Mouse (Mus musculus) CH12.LX (cell line): ENCODE measurements around the gene Fam221a. TPM values are rescaled to one million over a fixed set of nuclear protein-coding genes. Genes with fewer than 3 reads are reported as not detected.

Experiments used
- DNase-seq: peaks from one replicate; pipeline ENCODE4 v3.0.0-alpha.2; 2013; ENCODE audit errors: extremely low read depth
- H3K27ac ChIP-seq: 2 replicates; pipeline ENCODE4 v1.5.1; 2012; ENCODE audit warnings: low read depth, mild to moderate bottlenecking, control low read depth, moderate library complexity; ENCODE audit not compliant: insufficient read depth
- H3K27me3 ChIP-seq: replicated peaks from 2 replicates; pipeline ENCODE3; 2012; ENCODE audit warnings: inconsistent platforms
- H3K36me3 ChIP-seq, 2 experiments: replicated peaks in 1 of 2; 2 replicates each; pipeline versions ENCODE3 to v1.6.1; 2012; ENCODE audit warnings: inconsistent platforms in 1 of 2, low read length in 1 of 2, mild to moderate bottlenecking in 1 of 2, mixed read lengths in 1 of 2, moderate library complexity in 1 of 2; ENCODE audit not compliant: control insufficient read depth in 1 of 2, insufficient read depth in 1 of 2
- H3K4me1 ChIP-seq, 2 experiments: 2 replicates each; pipeline ENCODE4 v1.6.1; 2012; ENCODE audit warnings: inconsistent platforms in 1 of 2, moderate library complexity in 1 of 2; ENCODE audit not compliant: insufficient read depth in 2 of 2, control insufficient read depth in 1 of 2
- H3K4me2 ChIP-seq: 2 replicates; pipeline ENCODE4 v1.6.1; 2012; ENCODE audit warnings: low read depth, mild to moderate bottlenecking, control low read depth; ENCODE audit not compliant: poor library complexity, insufficient read depth, severe bottlenecking
- H3K4me3 ChIP-seq, 3 experiments: fragments of 150-350 bp in 1 of 3; sonication (generic) in 1 of 3; replicated peaks in 1 of 3; 2 replicates each; pipeline versions ENCODE3 to v1.5.1; 2011 to 2012; ENCODE audit warnings: low read depth in 2 of 3, low read length in 2 of 3, mild to moderate bottlenecking in 2 of 3, moderate library complexity in 2 of 3, control low read depth in 1 of 3, improper control_type of control experiment in 1 of 3, inconsistent platforms in 1 of 3, mixed read lengths in 1 of 3; ENCODE audit not compliant: poor library complexity in 1 of 3
- H3K79me2 ChIP-seq: replicated peaks from 2 replicates; pipeline ENCODE4 v1.6.1; 2012; ENCODE audit warnings: mild to moderate bottlenecking, moderate library complexity; ENCODE audit not compliant: control insufficient read depth, poor library complexity, insufficient read depth, severe bottlenecking; ENCODE audit errors: extremely low read depth
- H3K9ac ChIP-seq: 2 replicates; pipeline ENCODE4 v1.6.1; 2012; ENCODE audit warnings: low read depth, mild to moderate bottlenecking, control low read depth, moderate library complexity; ENCODE audit not compliant: insufficient read depth
- H3K9me3 ChIP-seq: replicated peaks from 2 replicates; pipeline ENCODE3; 2012; ENCODE audit warnings: low read length, inconsistent platforms, mixed read lengths
- BHLHE40 ChIP-seq: IDR thresholded peaks from 2 replicates; pipeline ENCODE4 v1.6.1; 2011; ENCODE audit warnings: mild to moderate bottlenecking, low read depth, low read length, improper control_type of control experiment
- IRF4 ChIP-seq: IDR thresholded peaks from 2 replicates; pipeline ENCODE4 v1.6.1; 2014; ENCODE audit warnings: low read depth, mild to moderate bottlenecking, inconsistent platforms, low read length, improper control_type of control experiment
- JUN ChIP-seq: IDR thresholded peaks from 2 replicates; pipeline ENCODE4 v1.6.1; 2011; ENCODE audit warnings: low read depth, mild to moderate bottlenecking, low read length, improper control_type of control experiment, moderate library complexity; ENCODE audit not compliant: insufficient read depth
- JUND ChIP-seq: conservative IDR thresholded peaks from 2 replicates; pipeline ENCODE4 v1.6.1; 2011; ENCODE audit warnings: low read depth, low read length, improper control_type of control experiment
- MAZ ChIP-seq: IDR thresholded peaks from 2 replicates; pipeline ENCODE4 v1.6.1; 2012; ENCODE audit warnings: low read depth, mild to moderate bottlenecking, inconsistent platforms, low read length, improper control_type of control experiment, moderate library complexity
- MXI1 ChIP-seq: IDR thresholded peaks from 2 replicates; pipeline ENCODE4 v1.6.1; 2011; ENCODE audit warnings: mild to moderate bottlenecking, low read depth, low read length, improper control_type of control experiment
- MYC ChIP-seq: IDR thresholded peaks from 2 replicates; pipeline ENCODE4 v1.6.1; 2011; ENCODE audit warnings: low read depth, mild to moderate bottlenecking, improper control_type of control experiment, low read length
- NRF1 ChIP-seq: IDR thresholded peaks from 2 replicates; pipeline ENCODE4 v1.6.1; 2014; ENCODE audit warnings: low read depth, mild to moderate bottlenecking, inconsistent platforms, low read length, improper control_type of control experiment, moderate library complexity
- UBTF ChIP-seq: IDR thresholded peaks from 2 replicates; pipeline ENCODE4 v1.6.1; 2012; ENCODE audit warnings: low read depth, mild to moderate bottlenecking, inconsistent platforms, low read length, improper control_type of control experiment, moderate library complexity
- ZC3H11A ChIP-seq: IDR thresholded peaks from 2 replicates; pipeline ENCODE4 v1.6.1; 2012; ENCODE audit warnings: low read depth, mild to moderate bottlenecking, inconsistent platforms, low read length, improper control_type of control experiment
- ZKSCAN1 ChIP-seq: IDR thresholded peaks from 2 replicates; pipeline ENCODE4 v1.6.1; 2012; ENCODE audit warnings: low read depth, inconsistent platforms, low read length, improper control_type of control experiment, borderline replicate concordance
- ZNF384 ChIP-seq: IDR thresholded peaks from 2 replicates; pipeline ENCODE4 v1.6.1; 2012; ENCODE audit warnings: low read depth, low read length, improper control_type of control experiment, inconsistent platforms
- dilution Hi-C: fragments of 300-500 bp; cut with MboI; formaldehyde crosslinking; loops from 2 replicates; pipeline ENCODE4 v1.14.3; 2020; ENCODE audit warnings: low sequenced_read_pairs; ENCODE audit not compliant: extremely low pct_unique_long_range_greater_than_20kb, extremely low pct_ligation_motif_present
- in situ Hi-C: fragments of 300-500 bp; cut with MboI; formaldehyde crosslinking; loops from 3 replicates; pipeline ENCODE4 v1.14.3; 2019; ENCODE audit warnings: low sequenced_read_pairs, low pct_ligation_motif_present, low pct_unique_long_range_greater_than_20kb, mixed read lengths
- polyA plus RNA-seq: library from polyadenylated mRNA; unstranded; fragments of >175 nt; gene quantifications from 2 replicates; pipeline ENCODE4 v1.2.1, GENCODE M21; 2012; ENCODE audit warnings: low read depth; ENCODE audit not compliant: insufficient read length
- total RNA-seq, 2 experiments: library from RNA; depleted of rRNA; stranded (reverse); fragments of 300-350 nt in 1 of 2; fragments of >200 nt in 1 of 2; gene quantifications; 2 replicates each; pipeline ENCODE4 v1.2.3; 2012 to 2014

The Fam221a gene
- total and polyA plus RNA-seq, 3 experiments: not detected

DNA sequence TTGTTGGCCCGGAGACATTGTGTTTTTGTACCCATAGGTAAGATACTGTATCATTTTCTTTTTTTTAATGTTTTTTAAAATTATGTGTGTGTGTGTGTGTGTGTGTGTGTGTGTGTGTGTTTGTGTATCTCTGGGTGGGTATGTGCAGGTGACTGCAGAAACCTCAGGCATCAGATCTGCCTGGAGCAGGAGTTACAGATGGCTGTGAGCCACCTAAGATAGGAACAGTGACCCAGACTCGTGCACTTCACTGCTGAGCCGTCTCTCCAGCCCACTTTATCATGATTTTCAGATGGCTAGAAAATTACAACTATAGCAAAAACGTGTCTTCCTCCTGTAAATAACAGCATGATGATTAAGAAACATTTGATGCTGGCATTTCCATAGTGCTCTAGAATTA lies 5.2 kb downstream of the Fam221a start:
- Histone ChIP-seq H3K4me3 (no peak overlapping the region), H3K27ac (no peak overlapping the region), H3K27me3 (no peaks in the 10 kb centered on the region), H3K9me3 (no peaks in the 10 kb centered on the region), H3K4me1 (no peaks in the 10 kb centered on the region), H3K4me2 (no peak overlapping the region), H3K9ac (no peak overlapping the region), H3K36me3 (no peaks in the 10 kb centered on the region), H3K79me2 (no peaks in the 10 kb centered on the region)
- TF ChIP-seq MYC (no peak), ZC3H11A (no peak), JUN (no peak), MXI1 (no peak), BHLHE40 (no peak), JUND (no peak), UBTF (no peak)
- in situ Hi-C loops: no loop called here
- dilution Hi-C loops: no loop called here
- DNase-seq: no peak

DNA sequence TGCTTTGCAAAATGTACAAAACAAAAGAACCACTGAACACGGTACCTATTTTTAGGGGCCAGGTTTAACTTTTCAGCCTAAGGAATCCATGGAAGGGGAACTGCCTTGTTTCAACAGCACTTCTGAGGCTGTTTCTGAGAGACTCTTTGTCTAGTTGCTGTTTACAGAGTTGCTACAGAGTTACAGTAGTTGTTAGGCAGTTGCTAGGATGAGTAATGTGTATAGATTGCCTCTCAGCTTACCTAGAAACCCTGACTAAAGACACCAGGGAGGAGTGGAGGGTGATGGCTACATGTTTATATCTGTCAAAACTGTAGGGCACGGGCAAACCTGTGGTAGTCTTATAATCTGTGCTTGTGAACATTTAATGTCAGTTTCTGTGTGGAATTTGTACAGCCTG lies 6.4 kb downstream of the Fam221a start:
- Histone ChIP-seq H3K79me2 (no peaks in the 10 kb centered on the region), H3K36me3 (no peaks in the 10 kb centered on the region), H3K27ac (no peak overlapping the region), H3K9ac (no peak overlapping the region), H3K4me2 (no peak overlapping the region), H3K4me3 (no peak overlapping the region), H3K4me1 (no peaks in the 10 kb centered on the region), H3K9me3 (no peaks in the 10 kb centered on the region), H3K27me3 (no peaks in the 10 kb centered on the region)
- in situ Hi-C loops (no loop called here), dilution Hi-C loops (no loop called here)
- TF ChIP-seq IRF4 (no peak), MAZ (no peak), NRF1 (no peak)
- DNase-seq: no peak

DNA sequence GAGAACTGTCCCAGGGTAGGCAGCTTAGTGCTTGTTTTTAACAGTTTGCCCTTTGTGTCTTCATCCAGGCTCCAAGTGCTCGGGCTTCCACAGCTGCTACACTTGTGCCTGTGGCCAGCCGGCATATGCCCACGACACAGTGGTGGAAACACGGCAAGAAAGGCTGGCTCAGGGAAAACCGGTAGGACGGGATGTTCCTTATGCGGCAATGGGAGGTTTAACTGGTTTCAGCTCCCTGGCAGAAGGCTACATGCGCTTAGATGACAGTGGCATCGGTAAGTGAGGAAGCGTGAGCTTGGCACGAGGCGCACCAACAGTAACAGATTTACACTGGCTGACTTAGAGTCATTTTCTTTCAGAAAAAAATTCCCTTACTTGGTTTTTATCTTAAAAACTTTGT lies 10.8 kb downstream of the Fam221a start:
- Histone ChIP-seq H3K9me3 (no peaks in the 10 kb centered on the region), H3K9ac (no peak overlapping the region), H3K4me2 (no peak overlapping the region), H3K27me3 (no peaks in the 10 kb centered on the region), H3K4me1 (no peaks in the 10 kb centered on the region), H3K4me3 (no peak overlapping the region), H3K79me2 (no peaks in the 10 kb centered on the region), H3K27ac (no peak overlapping the region), H3K36me3 (no peaks in the 10 kb centered on the region)
- no peak for DNase-seq
- TF ChIP-seq ZC3H11A (no peak), ZKSCAN1 (no peak), ZNF384 (no peak)
- in situ Hi-C loops: no loop called here
- dilution Hi-C loops: no loop called here
